Mouse (Mus musculus) left cerebral cortex, adult 2 months (tissue): ENCODE results near the gene Slc30a2. TPM values are rescaled to one million over a fixed set of nuclear protein-coding genes. Genes with fewer than 3 reads are reported as not detected.
"Not testable (repeated sequence)": the region's sequence is repeated elsewhere in the genome, so short reads cannot be mapped to it uniquely, and the experiment has no call there.

Experiments used
- DNase-seq, 2 experiments: peaks; one replicate each; pipeline ENCODE4 v3.0.0; 2021 to 2022; ENCODE audit warnings: low spot score in 2 of 2, mixed read lengths in 1 of 2; ENCODE audit errors: extremely low spot score in 1 of 2
- H3K27ac ChIP-seq: fragments of 200-600 bp; 2 replicates; pipeline ENCODE4 v1.8.1; 2022
- H3K4me3 ChIP-seq: fragments of 200-600 bp; 2 replicates; pipeline ENCODE4 v1.8.1; 2022
- CTCF ChIP-seq: fragments of 200-600 bp; IDR thresholded peaks from 2 replicates; pipeline ENCODE4 v1.8.1; 2022; ENCODE audit warnings: antibody characterized with exemption, mild to moderate bottlenecking, moderate library complexity
- intact Hi-C: fragments of 180-260 bp; cut with DNase I; formaldehyde crosslinking; loops from one replicate; pipeline ENCODE4 v1.15.1; 2025
- total RNA-seq, 2 experiments: library from RNA; stranded (reverse); gene quantifications; 2 replicates each; pipeline ENCODE4 v1.2.3; 2021

The Slc30a2 gene
- total RNA-seq, 2 experiments from 2014 or later: not detected

GRCm38 (mm10) chr4:134365280-134365679 lies 22.3 kb downstream of the Slc30a2 start:
- intact Hi-C loops: no loop called here
- TF ChIP-seq CTCF: no peak
- no peak overlapping the region for H3K27ac ChIP-seq
- H3K4me3 ChIP-seq: no peak overlapping the region
- no peak for DNase-seq

GRCm38 (mm10) chr4:134370649-134371221 lies 27.8 kb downstream of the Slc30a2 start:
- Histone ChIP-seq H3K4me3 (peak overlapping the region; percentile 64), H3K27ac (peak overlapping the region; percentile 97)
- intact Hi-C loops: no loop called here
- peak; percentile 62 to 74 for DNase-seq
- no peak for TF ChIP-seq CTCF

GRCm38 (mm10) chr4:134371316-134371855 lies 28.4 kb downstream of the Slc30a2 start:
- no peak for TF ChIP-seq CTCF
- intact Hi-C loops: no loop called here
- H3K4me3 ChIP-seq: peak overlapping the region; percentile 64
- H3K27ac ChIP-seq: peak overlapping the region; percentile 97
- peak; percentile 30 to 43 for DNase-seq

- TF ChIP-seq CTCF: no peak
- Histone ChIP-seq H3K4me3 (peak overlapping the region; percentile 64), H3K27ac (peak overlapping the region; percentile 97)
- intact Hi-C loops: no loop called here
- DNase-seq: peak; percentile 85
These were observed 29.3 kb downstream of the Slc30a2 start for GRCm38 (mm10) chr4:134372294-134372747.

GRCm38 (mm10) chr4:134373295-134373694 lies 30.3 kb downstream of the Slc30a2 start:
- peak overlapping the region; percentile 65 for H3K27ac ChIP-seq
- intact Hi-C loops: no loop called here
- no peak for DNase-seq
- H3K4me3 ChIP-seq: peak overlapping the region; percentile 64
- no peak for TF ChIP-seq CTCF

- intact Hi-C loops: no loop called here
- Histone ChIP-seq H3K27ac (no peak overlapping the region), H3K4me3 (no peak overlapping the region)
- DNase-seq: no peak
- no peak for TF ChIP-seq CTCF
These were observed 31.3 kb downstream of the Slc30a2 start for GRCm38 (mm10) chr4:134374306-134374705.

GRCm38 (mm10) chr4:134378089-134378615 lies 35.2 kb downstream of the Slc30a2 start:
- Histone ChIP-seq H3K27ac (no peak overlapping the region), H3K4me3 (no peak overlapping the region)
- intact Hi-C loops: no loop called here
- no peak for DNase-seq
- no peak for TF ChIP-seq CTCF

- Histone ChIP-seq H3K4me3 (no peak overlapping the region), H3K27ac (no peak overlapping the region)
- intact Hi-C loops: no loop called here
- no peak for TF ChIP-seq CTCF
- no peak for DNase-seq
These were observed 36.5 kb downstream of the Slc30a2 start for GRCm38 (mm10) chr4:134379510-134379909.

- H3K27ac ChIP-seq, intact Hi-C loops, DNase-seq, H3K4me3 ChIP-seq: not testable (repeated sequence)
These were observed 40.8 kb downstream of the Slc30a2 start, which contains the start of gene Extl1 for GRCm38 (mm10) chr4:134383750-134384149. TSS of gene Extl1 (minus strand) at chr4:134383850.

GRCm38 (mm10) chr4:134387268-134387667 lies 44.3 kb downstream of the Slc30a2 start:
- peak; percentile 16 for TF ChIP-seq CTCF
- no peak overlapping the region for H3K4me3 ChIP-seq
- intact Hi-C loops: no loop called here
- H3K27ac ChIP-seq: no peak overlapping the region
- no peak for DNase-seq

GRCm38 (mm10) chr4:134388397-134388796 lies 45.4 kb downstream of the Slc30a2 start:
- peak in 1 of 2 experiments; percentile 65 for DNase-seq
- Histone ChIP-seq H3K27ac (no peak overlapping the region), H3K4me3 (no peak overlapping the region)
- intact Hi-C loops: loop anchor here (2.0 kb wide), 1 partner anchor 140 kb away; no protein-coding TSS in a partner anchor
- peak; percentile 82 for TF ChIP-seq CTCF

- DNase-seq: no peak
- TF ChIP-seq CTCF: no peak; the same call in 1 of the 2 replicates
- intact Hi-C loops: no loop called here
- Histone ChIP-seq H3K27ac (no peak overlapping the region), H3K4me3 (no peak overlapping the region)
These were observed 48.7 kb downstream of the Slc30a2 start for GRCm38 (mm10) chr4:134391636-134392035.
